Mouse (Mus musculus) neural tube, embryonic 12.5 days (tissue): ENCODE data around the gene 2010111I01Rik. TPM values are rescaled to one million over a fixed set of nuclear protein-coding genes. Genes with fewer than 3 reads are reported as not detected.

Experiments used
- ATAC-seq: fragments of 200-750 bp; cut with Nextera tagmentation; 2 replicates; pipeline ENCODE4 v1.8.0; 2017; ENCODE audit warnings: low read depth, mild to moderate bottlenecking, moderate TSS enrichment, moderate library complexity; ENCODE audit not compliant: low FRiP score
- H3K27ac ChIP-seq: fragments of 300-500 bp; sonication (generic); 2 replicates; pipeline ENCODE4 v1.5.1; 2016
- H3K27me3 ChIP-seq: fragments of 300-500 bp; sonication (generic); replicated peaks from 2 replicates; pipeline ENCODE4 v1.6.1; 2016; ENCODE audit warnings: mild to moderate bottlenecking
- H3K36me3 ChIP-seq: fragments of 300-500 bp; sonication (generic); 2 replicates; pipeline ENCODE4 v1.6.1; 2016; ENCODE audit warnings: mild to moderate bottlenecking
- H3K4me1 ChIP-seq: fragments of 300-500 bp; sonication (generic); 2 replicates; pipeline ENCODE4 v1.6.1; 2016
- H3K4me2 ChIP-seq: fragments of 300-500 bp; sonication (generic); replicated peaks from 2 replicates; pipeline ENCODE4 v1.6.1; 2016; ENCODE audit warnings: mild to moderate bottlenecking
- H3K4me3 ChIP-seq: fragments of 300-500 bp; sonication (generic); 2 replicates; pipeline ENCODE4 v1.5.1; 2016
- H3K9ac ChIP-seq: fragments of 300-500 bp; sonication (generic); 2 replicates; pipeline ENCODE4 v1.6.1; 2016; ENCODE audit warnings: mild to moderate bottlenecking
- H3K9me3 ChIP-seq: fragments of 300-500 bp; sonication (generic); 2 replicates; pipeline ENCODE4 v1.6.1; 2016; ENCODE audit warnings: mild to moderate bottlenecking
- WGBS: fragments of 180-500 bp; shearing (Covaris S2); methylation state at CpG from one replicate; pipeline ENCODE4 v1.1.7; 2016; 5-methylcytosine and 5-hydroxymethylcytosine counted together
- polyA plus RNA-seq: library from polyadenylated mRNA; unstranded; fragments of >200 nt; fragmentation: Nextera tagmentation; extraction: Ambion mirVana; gene quantifications from 2 replicates; pipeline ENCODE4 v1.2.1, GENCODE M21; 2016

Gene 2010111I01Rik
- polyA plus RNA-seq, 1 experiment from 2014 or later, result 89.8 TPM

DNA sequence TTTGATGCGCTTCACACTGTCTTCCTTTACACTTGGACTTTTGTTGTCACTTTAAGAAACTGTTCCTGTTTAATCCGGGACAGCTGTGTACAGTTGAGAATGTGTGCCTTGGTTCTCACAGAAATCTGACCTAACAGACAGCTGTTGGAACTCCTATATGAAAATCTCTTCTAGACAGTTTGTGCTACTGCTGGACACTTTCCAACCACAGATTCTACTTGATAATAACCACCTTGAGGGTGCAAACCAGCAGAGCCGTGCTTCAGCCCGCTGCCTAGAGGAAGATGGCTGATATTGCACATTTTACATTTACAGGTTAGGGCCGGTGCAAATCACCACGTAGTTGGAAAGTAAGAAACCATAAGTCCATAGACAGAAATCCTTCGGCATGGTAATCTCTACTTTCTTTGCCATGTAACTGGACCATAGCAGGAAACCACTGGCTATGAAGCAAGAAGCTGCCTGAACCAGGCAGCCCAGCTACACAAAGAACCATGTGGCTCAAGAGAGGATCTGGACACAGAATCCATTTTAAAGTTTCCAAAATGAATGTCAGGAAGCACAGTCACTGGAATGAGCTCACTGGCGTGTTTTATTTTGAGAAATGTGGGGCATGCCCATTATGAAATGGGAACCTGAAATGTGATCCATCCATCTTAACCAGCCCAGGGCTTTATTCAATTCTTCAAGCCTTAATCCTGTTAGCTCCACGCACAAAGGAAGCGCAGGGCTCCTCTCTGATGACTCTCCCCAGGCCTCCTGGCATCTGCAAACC is 148.1 kb downstream of the 2010111I01Rik start:
- H3K36me3 ChIP-seq, result no peaks in the 10 kb centered on the region
- no peak overlapping the region for H3K27ac ChIP-seq
- 65% methylated on average over 10 of the region's 10 CpGs for WGBS
- no peaks in the 10 kb centered on the region for H3K27me3 ChIP-seq
- no peaks in the 10 kb centered on the region for H3K9me3 ChIP-seq
- no peak for ATAC-seq
- peaks cover 12% of the 10 kb centered on the region; the same call in 1 of the 2 replicates for H3K4me1 ChIP-seq
- no peak overlapping the region for H3K4me2 ChIP-seq
- H3K9ac ChIP-seq, result no peak overlapping the region
- H3K4me3 ChIP-seq, result no peak overlapping the region

DNA sequence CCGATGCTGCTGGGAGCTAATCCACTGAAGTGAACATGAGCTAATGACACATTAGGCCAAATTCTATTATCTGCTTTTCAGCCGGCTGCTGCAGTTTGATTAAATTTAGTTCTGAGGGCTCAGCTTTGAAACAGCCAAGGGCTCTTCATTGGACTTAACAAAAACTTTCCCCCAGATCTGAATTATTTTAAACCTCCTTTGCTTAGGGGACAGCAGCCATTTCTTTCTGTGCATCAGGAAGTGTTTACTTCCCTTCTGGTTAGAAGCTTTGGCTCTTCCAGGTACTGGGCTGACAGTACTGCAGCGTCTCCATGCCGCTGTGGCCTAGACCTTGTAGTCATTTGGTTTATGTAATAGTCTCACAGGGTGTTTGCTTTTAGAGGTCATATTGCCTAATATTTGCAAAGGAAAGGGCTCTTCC is 149.2 kb downstream of the 2010111I01Rik start:
- Histone ChIP-seq H3K9me3 (no peaks in the 10 kb centered on the region), H3K4me2 (no peak overlapping the region), H3K9ac (no peak overlapping the region), H3K4me1 (peaks cover 12% of the 10 kb centered on the region; the same call in 1 of the 2 replicates), H3K36me3 (no peaks in the 10 kb centered on the region), H3K4me3 (no peak overlapping the region), H3K27ac (no peak overlapping the region), H3K27me3 (no peaks in the 10 kb centered on the region)
- WGBS, result 76% methylated on average over 4 of the region's 4 CpGs
- ATAC-seq, result no peak

DNA sequence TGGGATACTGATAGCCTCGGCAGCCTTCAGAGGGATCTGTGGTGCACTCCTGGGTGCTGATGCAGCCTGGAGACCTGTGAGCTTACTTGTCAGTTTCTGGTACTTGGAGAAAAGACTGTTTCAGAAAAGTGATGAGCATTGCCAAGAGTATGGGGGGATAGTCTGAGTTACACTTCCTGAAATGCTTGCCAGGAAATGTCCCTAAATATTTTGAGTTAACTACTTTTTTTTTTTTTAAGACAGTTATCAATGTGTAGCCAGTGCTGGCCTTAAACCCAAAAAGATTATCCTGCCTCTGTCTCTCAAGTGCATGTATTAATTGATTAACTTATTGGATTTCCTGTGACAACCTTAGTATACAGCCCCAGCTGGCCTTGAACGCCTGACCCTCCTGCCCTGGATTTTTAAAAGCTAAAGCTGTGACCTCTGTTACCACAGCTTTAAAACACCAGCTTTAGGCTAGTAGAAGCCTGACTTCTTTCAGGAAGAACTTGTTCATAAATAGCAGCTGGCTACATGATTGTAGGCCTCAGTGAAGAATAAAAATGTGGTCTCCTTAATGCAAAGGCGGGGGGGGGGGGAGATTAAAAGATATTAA is 150.6 kb downstream of the 2010111I01Rik start:
- peaks cover 12% of the 10 kb centered on the region; the same call in 1 of the 2 replicates for H3K4me1 ChIP-seq
- H3K36me3 ChIP-seq, result no peaks in the 10 kb centered on the region
- no peak overlapping the region for H3K9ac ChIP-seq
- WGBS, result 90% methylated on average over 3 of the region's 3 CpGs
- no peaks in the 10 kb centered on the region for H3K9me3 ChIP-seq
- no peak overlapping the region for H3K4me2 ChIP-seq
- H3K4me3 ChIP-seq, result no peak overlapping the region
- ATAC-seq, result no peak
- H3K27ac ChIP-seq, result no peak overlapping the region
- H3K27me3 ChIP-seq, result no peaks in the 10 kb centered on the region

DNA sequence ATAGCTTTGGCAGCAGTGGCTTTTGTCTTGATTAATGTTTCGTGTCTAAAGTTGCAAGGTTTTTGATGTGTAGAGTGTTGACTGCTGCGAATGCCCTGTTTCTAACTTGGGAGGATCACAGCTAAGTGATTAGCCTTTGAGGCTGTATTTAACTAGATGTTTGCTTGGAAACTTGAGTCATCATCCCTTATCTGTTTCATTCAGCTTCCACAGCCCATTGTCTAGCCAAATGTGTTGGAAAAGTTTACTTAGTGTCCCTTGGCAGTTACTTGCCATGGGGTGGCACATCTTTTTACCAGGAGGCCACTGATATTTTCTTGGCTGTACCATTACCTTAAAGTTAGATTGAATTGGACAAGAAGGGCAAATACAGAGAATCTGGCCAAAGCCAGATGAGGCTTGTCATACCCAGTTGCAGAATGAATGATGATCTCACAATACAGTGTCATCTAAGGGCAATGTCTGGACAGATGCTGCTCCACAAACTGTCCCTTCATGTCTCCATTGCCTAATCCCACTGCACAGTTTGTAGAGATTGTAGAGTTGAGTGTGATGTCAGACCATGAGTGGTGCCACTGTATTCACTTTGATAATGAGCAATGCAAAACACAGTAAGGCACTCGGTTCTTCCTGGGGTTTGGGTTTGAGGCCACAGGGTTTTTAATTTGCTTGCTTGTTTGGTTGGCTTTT is 152.9 kb downstream of the 2010111I01Rik start:
- H3K27ac ChIP-seq, result no peak overlapping the region
- H3K9me3 ChIP-seq, result no peaks in the 10 kb centered on the region
- no peak overlapping the region for H3K4me2 ChIP-seq
- 90% methylated on average over 3 of the region's 3 CpGs for WGBS
- no peak overlapping the region for H3K9ac ChIP-seq
- no peaks in the 10 kb centered on the region for H3K27me3 ChIP-seq
- H3K4me1 ChIP-seq, result peaks cover 10% of the 10 kb centered on the region; the same call in 1 of the 2 replicates
- no peak overlapping the region for H3K4me3 ChIP-seq
- ATAC-seq, result no peak
- no peaks in the 10 kb centered on the region for H3K36me3 ChIP-seq

DNA sequence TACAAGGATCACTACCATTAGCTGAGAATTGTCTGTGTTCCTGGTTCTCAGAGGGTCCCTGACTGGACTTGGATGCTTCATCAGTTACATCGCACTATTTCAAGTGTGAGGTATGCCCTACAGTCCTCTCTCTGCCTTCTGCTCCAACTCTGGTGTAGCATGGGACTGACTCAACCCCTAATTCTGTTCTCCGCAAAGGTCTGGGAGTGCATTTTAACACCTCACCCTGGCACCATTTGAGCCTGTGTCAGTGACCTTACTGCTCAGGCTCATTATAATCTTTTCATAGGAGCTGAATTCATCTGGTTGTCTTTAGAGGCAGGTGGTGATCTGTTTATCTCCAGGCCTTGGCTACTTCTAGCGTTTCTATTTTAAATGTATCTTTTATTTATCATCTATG is 154.0 kb downstream of the 2010111I01Rik start:
- Histone ChIP-seq H3K27ac (no peak overlapping the region), H3K4me1 (peaks cover 4% of the 10 kb centered on the region; the same call in 1 of the 2 replicates), H3K9ac (no peak overlapping the region), H3K4me2 (no peak overlapping the region), H3K36me3 (no peaks in the 10 kb centered on the region), H3K27me3 (no peaks in the 10 kb centered on the region), H3K9me3 (no peaks in the 10 kb centered on the region), H3K4me3 (no peak overlapping the region)
- no peak for ATAC-seq
- WGBS, result 91% methylated on average over 3 of the region's 3 CpGs

DNA sequence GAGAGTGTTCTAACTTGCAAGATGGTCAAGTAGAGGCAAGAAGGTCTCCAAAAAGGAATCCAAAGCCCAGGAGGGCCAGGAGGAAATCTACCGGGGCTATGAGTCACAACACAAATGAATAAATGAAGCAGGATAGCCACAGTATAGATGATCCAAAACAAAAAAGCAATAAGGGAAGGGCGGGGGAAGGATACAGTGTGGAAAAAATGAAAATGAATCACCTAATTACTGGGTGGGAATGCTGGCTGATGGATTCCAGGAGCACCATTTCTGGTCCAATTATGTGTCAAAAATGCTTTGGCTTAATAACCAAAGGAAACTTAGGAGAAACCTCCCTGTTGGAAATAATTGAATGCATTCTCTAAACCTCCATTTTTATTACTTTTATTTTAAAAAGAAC is 155.6 kb downstream of the 2010111I01Rik start:
- Histone ChIP-seq H3K9ac (no peak overlapping the region), H3K27ac (no peak overlapping the region), H3K4me2 (no peak overlapping the region), H3K4me3 (no peak overlapping the region), H3K27me3 (no peaks in the 10 kb centered on the region), H3K4me1 (no peaks in the 10 kb centered on the region), H3K9me3 (no peaks in the 10 kb centered on the region), H3K36me3 (no peaks in the 10 kb centered on the region)
- ATAC-seq, result no peak
- WGBS, result 96% methylated on average over 2 of the region's 2 CpGs

DNA sequence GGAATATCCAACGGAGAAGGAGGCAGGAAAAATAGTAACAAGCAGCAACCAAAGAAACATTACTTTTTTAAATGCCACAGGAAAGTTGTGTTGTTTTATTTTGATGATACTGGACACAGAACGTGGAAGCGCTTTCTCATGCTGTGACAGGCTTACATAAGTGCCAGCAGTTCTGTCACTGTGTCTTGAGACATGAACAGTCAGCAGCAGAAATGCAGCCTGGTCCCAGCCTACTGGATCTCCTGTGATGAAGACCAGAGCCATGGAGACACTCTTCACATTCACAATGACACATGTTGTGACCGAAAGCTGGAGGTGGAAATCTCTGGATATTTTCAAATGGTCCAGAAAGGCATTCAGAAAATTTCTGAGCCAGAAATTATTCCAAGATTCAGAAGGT is 157.1 kb downstream of the 2010111I01Rik start:
- 83% methylated on average over 4 of the region's 4 CpGs for WGBS
- Histone ChIP-seq H3K4me1 (no peaks in the 10 kb centered on the region), H3K9me3 (0 out of 2 replicates have a peak, but pooled peaks cover 1% of the 10 kb centered on the region), H3K36me3 (no peaks in the 10 kb centered on the region), H3K4me3 (no peak overlapping the region), H3K27ac (no peak overlapping the region), H3K27me3 (no peaks in the 10 kb centered on the region), H3K4me2 (no peak overlapping the region), H3K9ac (no peak overlapping the region)
- ATAC-seq, result no peak

DNA sequence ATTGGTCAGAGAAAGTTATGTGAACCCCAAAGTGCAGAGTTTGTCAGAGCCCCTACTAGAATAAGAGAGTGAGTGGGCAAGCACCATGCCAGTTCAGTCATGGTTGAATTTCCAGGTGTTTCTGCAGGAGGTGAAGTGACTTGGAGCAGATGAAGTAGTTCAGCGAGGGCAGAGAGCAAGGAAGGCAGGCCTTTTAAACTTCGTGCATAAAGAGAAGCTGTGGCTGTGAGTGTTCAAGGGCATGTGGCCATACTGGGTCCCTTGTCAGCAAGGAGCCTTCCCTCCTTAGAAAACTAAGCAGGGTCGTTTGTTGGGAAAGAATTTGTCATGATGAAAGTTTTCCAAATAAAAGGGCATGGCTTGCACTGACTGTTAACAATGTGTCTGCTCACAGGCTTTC is 161.5 kb downstream of the 2010111I01Rik start:
- no peak overlapping the region for H3K27ac ChIP-seq
- no peak overlapping the region for H3K9ac ChIP-seq
- 65% methylated on average over 3 of the region's 3 CpGs for WGBS
- no peaks in the 10 kb centered on the region for H3K4me1 ChIP-seq
- no peaks in the 10 kb centered on the region for H3K27me3 ChIP-seq
- H3K9me3 ChIP-seq, result peaks cover 14% of the 10 kb centered on the region
- H3K4me2 ChIP-seq, result no peak overlapping the region
- no peaks in the 10 kb centered on the region for H3K36me3 ChIP-seq
- H3K4me3 ChIP-seq, result no peak overlapping the region
- no peak for ATAC-seq

DNA sequence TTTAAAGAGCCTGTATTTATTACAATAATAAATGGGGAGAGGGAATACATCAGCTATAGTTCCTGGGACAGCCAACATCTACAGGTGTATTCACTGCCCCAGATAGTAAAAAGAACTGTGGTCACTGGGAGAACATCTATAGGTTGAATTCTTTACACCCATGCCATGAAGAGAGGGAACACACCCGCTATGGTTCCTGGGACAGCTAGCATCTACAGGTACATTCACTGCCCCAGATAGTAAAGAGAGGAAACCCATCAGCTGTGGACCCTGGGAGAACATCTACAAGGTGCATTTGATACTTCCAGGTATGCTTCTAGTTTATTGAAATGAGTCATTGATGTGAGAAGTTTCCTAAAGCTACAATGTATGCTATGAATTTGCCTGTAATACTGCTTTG is 162.8 kb downstream of the 2010111I01Rik start:
- Histone ChIP-seq H3K9ac (no peak overlapping the region), H3K36me3 (no peaks in the 10 kb centered on the region), H3K4me3 (no peak overlapping the region), H3K4me1 (no peaks in the 10 kb centered on the region), H3K9me3 (peaks cover 14% of the 10 kb centered on the region), H3K27me3 (no peaks in the 10 kb centered on the region), H3K4me2 (no peak overlapping the region), H3K27ac (no peak overlapping the region)
- ATAC-seq, result no peak
- 95% methylated on average over 1 of the region's 1 CpGs for WGBS

DNA sequence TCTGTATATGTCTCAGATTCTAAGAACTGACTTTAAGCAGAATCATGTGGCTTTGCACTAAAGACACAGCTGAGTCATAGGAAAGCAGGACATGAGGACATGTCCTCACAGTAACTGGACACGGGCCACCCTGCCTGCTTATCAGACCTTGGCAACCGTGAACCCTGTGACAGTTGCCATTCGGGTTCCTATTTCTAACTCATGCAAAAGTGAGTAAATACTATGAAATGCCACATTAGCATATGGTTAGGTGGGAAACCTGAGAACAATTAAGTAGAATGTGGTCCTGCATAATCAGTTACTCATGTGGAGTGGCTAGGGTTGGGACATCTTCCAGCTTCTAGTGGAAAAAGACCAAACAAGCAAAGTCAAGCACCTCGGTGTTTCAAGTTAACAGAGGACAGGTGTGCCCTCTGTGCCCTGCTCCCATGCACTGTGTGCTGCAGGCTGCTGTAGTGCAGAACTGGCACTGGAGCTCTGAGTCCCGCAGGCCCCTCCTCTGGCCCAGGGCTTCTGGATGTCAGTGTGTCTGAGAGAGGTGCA is 170.3 kb downstream of the 2010111I01Rik start:
- ATAC-seq, result no peak
- 87% methylated on average over 5 of the region's 5 CpGs for WGBS
- Histone ChIP-seq H3K27ac (no peak overlapping the region), H3K36me3 (no peaks in the 10 kb centered on the region), H3K4me2 (no peak overlapping the region), H3K9ac (no peak overlapping the region), H3K4me1 (no peaks in the 10 kb centered on the region), H3K9me3 (no peaks in the 10 kb centered on the region), H3K4me3 (no peak overlapping the region), H3K27me3 (no peaks in the 10 kb centered on the region)

DNA sequence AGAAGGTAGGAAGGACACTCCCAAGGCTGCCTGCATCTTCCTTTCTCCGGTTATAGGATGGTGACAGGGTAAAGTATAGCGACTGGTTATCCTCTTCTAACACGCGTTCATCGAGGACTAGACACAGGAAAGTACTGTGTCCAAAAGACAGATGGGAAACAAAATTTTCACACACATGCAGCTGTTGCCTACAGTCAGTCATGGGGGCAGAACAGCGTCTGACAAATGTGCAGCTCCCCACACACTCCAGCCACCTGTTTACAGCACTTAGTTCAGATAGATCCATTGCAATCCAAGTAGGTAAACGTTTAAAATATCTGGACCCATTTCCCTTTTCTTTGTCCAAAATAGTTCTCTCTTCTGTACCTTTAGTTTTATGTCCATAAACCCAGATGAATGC is 171.3 kb downstream of the 2010111I01Rik start:
- H3K27me3 ChIP-seq, result no peaks in the 10 kb centered on the region
- no peak overlapping the region for H3K4me2 ChIP-seq
- H3K27ac ChIP-seq, result no peak overlapping the region
- no peaks in the 10 kb centered on the region for H3K9me3 ChIP-seq
- WGBS, result 88% methylated on average over 7 of the region's 7 CpGs
- no peak overlapping the region for H3K4me3 ChIP-seq
- H3K36me3 ChIP-seq, result no peaks in the 10 kb centered on the region
- no peak overlapping the region for H3K9ac ChIP-seq
- H3K4me1 ChIP-seq, result no peaks in the 10 kb centered on the region
- no peak for ATAC-seq

DNA sequence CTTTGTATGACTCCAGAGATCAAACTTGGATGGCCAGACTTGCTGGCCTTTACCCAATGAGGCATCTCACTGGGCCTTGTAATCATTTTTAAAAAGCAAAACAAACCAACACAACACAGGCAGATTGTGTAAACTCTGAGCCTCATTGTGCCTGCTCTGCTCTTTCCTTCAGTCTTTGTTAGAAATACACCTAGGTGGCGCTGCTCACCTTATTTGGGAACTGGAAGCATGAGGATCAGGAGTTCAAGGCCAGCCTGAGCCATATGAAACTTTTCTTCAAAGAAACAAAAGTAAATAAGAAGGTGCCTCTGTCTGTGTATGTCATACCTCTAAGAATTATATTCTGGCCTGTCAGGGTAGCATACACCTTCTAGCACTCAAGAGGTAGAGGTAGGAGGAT is 172.1 kb downstream of the 2010111I01Rik start:
- no peaks in the 10 kb centered on the region for H3K27me3 ChIP-seq
- 83% methylated on average over 1 of the region's 1 CpGs for WGBS
- ATAC-seq, result no peak

More for the DNA sequence above, 172.1 kb downstream of the 2010111I01Rik start:
- Histone ChIP-seq H3K4me1 (no peaks in the 10 kb centered on the region), H3K9me3 (no peaks in the 10 kb centered on the region), H3K4me3 (no peak overlapping the region), H3K9ac (no peak overlapping the region), H3K36me3 (no peaks in the 10 kb centered on the region), H3K4me2 (no peak overlapping the region), H3K27ac (no peak overlapping the region)
